Mouse (Mus musculus): ENCODE measurements around the gene Hoxd13.

GRCm38 (mm10) chr2:74720955-74721491 is 52.9 kb downstream of the Hoxd13 start:
- no peak for TF ChIP-seq CTCF (IDR thresholded peaks at IDR 0.05; ENCODE audit: borderline replicate concordance, control insufficient read depth, extremely low read depth, insufficient read depth, low read length, poor library complexity)
- TF ChIP-seq POLR2A (IDR thresholded peaks at IDR 0.05; ENCODE audit: control insufficient read depth, extremely low read depth, insufficient read depth, low read length, poor library complexity), result no peak
